Mouse (Mus musculus) left cerebral cortex, adult 18-20 months (tissue): ENCODE results near the gene Slc35b2. TPM values are rescaled to one million over a fixed set of nuclear protein-coding genes. Genes with fewer than 3 reads are reported as not detected.

ENCODE experiments used
- DNase-seq, 2 experiments: peaks; one replicate each; pipeline ENCODE4 v3.0.0; 2021 to 2022; ENCODE audit warnings: low spot score in 2 of 2, mixed read lengths in 1 of 2
- total RNA-seq, 2 experiments: library from RNA; stranded (reverse); gene quantifications; 2 replicates each; pipeline ENCODE4 v1.2.3; 2021

The Slc35b2 gene
- total RNA-seq, 2 experiments from 2014 or later, result 26.0 to 30.0 TPM

DNA sequence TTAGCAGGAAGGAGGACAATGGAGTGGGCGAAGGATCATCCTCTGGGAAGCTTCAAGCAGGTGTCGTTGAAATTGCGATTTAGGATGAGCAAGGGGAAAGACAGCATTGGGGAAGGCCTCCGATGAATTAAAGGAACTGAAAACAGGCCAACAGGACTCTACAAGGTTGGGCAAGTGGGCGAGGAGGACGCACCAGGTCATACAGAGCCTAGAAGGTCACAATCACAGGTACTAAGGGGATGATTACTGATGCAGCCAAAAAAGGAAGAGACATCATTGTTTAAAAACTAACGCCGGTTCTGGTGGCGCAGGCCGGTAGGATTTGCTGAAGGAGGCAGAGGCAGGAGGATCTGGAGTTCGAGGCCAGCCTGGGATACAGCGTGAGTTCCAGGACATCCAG, 458 bp upstream of the Slc35b2 start:
- DNase-seq, result no peak

DNA sequence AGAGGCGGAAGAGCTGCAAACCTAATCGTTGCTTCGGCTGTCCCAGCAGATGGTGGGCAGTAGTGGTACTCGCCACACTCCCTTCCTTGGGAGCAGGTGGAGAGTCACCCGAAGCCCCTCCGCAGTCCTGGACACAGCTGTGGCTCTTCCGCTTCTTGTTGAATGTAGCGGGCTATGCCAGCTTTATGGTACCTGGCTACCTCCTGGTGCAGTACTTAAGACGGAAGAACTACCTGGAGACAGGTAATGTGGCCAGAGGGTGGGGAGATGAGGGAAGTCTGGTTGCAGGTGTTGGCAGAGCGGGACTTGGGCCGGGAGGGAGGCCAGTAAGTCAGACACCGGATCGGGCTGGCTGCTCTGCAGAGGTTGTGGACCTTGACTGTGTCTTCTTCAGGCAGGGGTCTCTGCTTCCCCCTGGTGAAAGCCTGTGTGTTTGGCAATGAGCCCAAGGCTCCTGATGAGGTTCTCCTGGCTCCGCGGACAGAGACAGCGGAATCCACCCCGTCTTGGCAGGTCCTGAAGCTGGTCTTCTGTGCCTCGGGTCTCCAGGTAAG, 934 bp downstream of the Slc35b2 start:
- no peak for DNase-seq

- no peak for DNase-seq
Observed at GRCm38 (mm10) chr17:45565103-45565502, 1.4 kb downstream of the Slc35b2 start.

GRCm38 (mm10) chr17:45566031-45566359, 2.3 kb downstream of the Slc35b2 start:
- DNase-seq, result no peak

DNA sequence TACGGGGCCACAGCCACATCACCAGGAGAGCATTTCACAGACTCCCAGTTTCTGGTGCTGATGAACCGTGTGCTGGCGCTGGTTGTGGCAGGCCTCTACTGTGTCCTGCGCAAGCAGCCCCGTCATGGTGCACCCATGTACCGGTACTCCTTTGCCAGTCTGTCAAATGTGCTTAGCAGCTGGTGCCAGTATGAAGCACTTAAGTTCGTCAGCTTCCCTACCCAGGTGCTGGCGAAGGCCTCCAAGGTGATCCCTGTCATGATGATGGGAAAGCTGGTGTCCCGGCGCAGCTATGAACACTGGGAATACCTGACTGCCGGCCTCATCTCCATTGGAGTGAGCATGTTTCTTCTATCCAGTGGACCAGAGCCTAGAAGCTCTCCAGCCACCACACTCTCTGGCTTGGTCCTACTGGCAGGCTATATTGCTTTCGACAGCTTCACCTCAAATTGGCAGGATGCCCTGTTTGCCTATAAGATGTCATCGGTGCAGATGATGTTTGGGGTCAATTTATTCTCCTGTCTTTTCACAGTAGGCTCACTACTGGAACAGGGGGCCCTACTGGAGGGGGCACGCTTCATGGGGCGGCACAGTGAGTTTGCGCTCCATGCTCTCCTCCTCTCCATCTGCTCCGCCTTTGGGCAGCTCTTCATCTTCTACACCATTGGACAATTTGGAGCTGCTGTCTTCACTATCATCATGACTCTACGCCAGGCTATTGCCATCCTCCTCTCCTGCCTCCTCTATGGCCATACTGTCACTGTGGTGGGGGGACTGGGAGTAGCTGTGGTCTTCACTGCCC, 2.9 kb downstream of the Slc35b2 start:
- DNase-seq, result no peak

DNA sequence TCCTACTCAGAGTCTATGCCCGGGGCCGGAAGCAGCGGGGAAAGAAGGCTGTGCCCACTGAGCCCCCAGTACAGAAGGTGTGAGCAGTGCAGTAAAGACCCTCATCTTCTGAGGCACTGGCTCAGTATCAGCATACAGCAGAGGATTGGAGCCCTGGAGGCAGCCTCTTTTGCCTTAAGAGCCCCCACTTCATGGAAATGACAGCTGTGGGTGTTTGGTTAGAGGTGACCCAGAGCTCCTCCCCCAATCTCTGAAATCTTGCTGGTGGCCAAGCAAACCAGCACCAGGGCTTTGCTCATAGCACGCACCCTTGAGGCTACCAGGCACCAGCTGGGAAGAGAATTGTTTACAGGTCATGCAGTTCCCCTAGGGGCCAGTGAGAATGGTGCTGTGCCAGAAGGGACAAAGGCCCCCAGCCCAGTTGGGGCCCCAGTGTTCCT, 3.5 kb downstream of the Slc35b2 start:
- no peak for DNase-seq

- DNase-seq, result no peak
Observed at GRCm38 (mm10) chr17:45568990-45569389, 5.3 kb downstream of the Slc35b2 start.

- no peak for DNase-seq
Observed at GRCm38 (mm10) chr17:45569999-45570398, 6.3 kb downstream of the Slc35b2 start.

DNA sequence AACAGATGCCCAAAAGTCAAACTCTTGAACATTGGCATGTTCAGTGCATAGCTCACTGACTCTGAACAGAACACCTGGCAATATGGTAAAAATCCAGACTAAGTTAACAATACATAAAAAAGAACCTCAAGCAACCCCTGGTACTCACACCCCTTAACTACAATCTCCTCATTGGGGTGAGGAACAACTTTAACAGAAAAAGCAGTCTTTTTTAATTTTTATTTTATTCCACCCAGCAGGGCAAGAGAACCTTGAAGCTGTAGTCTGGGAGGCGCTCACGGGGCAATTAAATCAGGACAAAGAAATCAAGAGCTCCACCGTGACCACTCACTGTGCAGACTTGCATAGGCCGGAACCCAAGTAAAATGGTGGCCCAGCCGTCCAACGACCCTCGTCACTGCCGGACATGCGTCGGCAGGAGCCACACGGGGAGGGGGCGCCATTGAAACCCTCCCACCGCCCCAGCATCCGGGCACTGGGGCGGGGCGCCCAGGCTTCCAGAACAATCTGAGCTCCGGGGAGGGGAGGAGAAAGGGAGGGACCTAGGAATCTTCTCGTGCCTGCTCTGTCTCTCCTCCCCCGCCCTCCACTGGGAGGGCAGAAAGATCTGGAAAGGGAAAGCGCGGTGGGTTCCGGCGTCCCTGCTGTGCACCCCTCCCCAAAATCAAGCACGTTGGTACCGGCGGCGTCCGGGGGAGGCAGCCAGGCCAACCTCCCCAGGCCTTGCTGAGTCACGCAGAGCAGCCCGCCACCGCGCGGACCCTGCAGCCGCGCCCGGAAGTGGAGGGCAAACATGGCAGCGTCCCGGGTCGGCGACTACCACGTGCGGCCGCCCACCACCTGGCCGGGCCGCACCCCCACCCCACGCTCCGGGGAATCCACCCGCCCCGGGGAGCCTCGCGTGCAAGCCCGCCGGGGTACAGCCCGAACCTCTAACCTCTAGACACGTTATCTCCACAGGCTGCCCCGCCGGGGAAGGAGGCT, 8.7 kb downstream of the Slc35b2 start:
- peak; percentile 62 to 76 for DNase-seq

- DNase-seq, result peak; percentile 99 to 100
Observed at GRCm38 (mm10) chr17:45573087-45573779, 9.6 kb downstream of the Slc35b2 start, which contains the start of gene Hsp90ab1. Hsp90ab1 (minus strand) TSS chr17:45573271.

DNA sequence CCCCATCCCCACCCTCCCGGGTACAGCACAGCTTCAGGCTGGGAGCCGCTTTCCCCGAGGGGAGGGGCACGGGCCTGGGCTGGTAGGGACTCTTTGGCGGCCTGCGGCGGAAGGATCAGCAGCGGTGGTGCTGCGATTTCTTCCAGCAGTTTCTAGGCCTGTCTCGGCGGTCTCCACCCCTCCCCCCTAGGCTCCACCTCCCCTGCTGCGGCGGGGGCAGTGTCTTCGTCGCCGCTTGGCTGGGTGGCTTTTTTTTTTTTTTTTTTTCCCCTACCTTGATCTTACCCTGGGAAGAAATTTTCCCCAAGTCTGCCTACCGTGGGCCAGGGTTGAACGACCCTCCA, 10.1 kb downstream of the Slc35b2 start:
- peak; percentile 94 to 96 for DNase-seq

DNA sequence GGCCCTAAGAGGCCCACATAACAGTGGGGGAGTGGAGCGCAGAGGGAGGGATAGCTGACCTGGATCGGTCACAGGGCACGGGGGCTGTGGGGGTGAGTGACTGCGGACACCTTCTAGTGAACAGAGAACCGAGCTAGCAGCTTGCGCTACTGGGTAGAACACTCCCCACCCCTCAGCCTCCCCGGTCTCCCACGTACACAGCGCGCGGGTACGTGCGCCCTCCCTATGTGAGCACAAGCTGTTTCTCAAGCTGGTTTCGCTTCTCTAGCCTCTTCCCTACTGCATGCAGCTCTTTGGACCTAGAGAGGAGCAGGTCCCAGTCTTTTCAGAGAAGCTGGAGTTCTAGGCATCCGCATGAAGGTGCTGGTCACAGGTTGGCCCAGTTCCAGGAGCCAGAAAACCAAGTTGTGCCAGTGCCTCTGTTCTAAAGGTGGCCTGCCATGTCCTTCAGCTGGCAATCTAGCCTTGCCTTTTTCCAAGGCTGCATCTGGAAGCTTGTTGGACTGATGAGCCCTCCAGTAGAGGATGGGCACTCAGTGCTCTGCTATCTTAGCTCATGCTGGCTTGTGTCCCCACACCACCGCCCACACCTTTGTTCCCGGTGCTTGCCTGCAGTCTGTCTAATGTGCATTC, 10.6 kb downstream of the Slc35b2 start:
- peak; percentile 76 to 85 for DNase-seq

GRCm38 (mm10) chr17:45575123-45575897, 11.6 kb downstream of the Slc35b2 start:
- no peak for DNase-seq

DNA sequence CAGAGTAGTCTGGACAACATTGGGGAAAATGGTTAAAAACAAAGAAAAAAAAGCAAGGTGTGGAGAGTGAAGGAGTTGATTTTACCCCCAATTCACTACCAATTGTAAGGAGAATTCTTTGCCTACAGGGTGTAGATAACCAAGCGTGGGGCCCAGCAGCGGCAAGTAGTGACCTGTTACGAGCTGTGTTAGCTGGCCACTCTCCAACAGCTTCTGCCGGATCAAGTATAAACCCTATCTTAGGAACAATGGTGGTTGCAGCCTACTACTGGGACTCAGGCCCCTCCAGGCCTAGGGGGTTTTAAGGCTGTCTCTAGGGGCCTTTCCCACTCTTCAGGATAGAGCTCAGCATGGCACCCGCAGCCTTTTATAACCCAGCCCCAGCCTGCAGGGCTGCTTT, 14.6 kb downstream of the Slc35b2 start:
- DNase-seq, result no peak

- no peak for DNase-seq
Observed at GRCm38 (mm10) chr17:45578843-45579242, 15.2 kb downstream of the Slc35b2 start.

DNA sequence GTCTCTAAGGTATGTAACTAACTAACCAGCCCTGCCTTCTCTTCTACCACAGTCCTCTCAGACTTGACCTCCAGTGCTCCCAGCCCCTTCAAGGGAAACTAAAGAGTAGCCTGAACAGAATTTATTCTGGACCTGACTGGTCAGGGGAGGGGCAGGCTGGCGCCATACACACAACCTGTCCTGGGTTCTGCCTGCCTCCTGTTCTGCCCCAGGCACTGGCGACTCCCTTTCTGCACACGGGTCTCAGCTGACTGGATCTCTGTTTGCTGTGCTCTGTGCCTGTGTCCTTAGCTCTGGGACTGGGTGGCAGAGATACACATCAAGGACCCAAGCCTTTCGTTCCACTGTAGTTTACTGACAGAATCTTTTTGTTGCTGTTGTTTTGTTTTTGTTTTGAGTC, 15.9 kb downstream of the Slc35b2 start:
- DNase-seq, result no peak

GRCm38 (mm10) chr17:45580958-45581477, 17.3 kb downstream of the Slc35b2 start:
- DNase-seq, result no peak

- DNase-seq, result peak; percentile 60 to 64
Observed at GRCm38 (mm10) chr17:45581567-45581983, 17.9 kb downstream of the Slc35b2 start.

DNA sequence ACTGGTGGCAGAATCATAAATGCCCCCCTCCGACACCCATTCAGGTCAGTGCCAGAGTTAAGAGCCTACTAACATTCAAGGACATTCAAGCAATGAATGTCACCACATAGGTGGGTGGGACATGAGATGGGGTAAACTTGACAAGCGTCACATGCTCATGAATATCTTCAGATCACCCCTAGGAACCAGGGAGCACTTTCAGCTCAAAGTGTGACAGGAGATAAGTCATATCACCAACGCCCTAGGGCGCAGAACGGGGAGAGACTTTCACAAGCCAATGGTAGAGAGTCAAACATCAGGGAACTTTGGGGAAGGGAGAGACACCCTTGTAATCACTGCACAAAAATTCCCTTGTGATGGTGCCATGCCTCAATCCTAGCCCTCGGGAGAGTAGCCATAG, 18.5 kb downstream of the Slc35b2 start:
- DNase-seq, result no peak
